16 mouse cellular contexts compared by ENCODE assay signal in the genomic region with DNA sequence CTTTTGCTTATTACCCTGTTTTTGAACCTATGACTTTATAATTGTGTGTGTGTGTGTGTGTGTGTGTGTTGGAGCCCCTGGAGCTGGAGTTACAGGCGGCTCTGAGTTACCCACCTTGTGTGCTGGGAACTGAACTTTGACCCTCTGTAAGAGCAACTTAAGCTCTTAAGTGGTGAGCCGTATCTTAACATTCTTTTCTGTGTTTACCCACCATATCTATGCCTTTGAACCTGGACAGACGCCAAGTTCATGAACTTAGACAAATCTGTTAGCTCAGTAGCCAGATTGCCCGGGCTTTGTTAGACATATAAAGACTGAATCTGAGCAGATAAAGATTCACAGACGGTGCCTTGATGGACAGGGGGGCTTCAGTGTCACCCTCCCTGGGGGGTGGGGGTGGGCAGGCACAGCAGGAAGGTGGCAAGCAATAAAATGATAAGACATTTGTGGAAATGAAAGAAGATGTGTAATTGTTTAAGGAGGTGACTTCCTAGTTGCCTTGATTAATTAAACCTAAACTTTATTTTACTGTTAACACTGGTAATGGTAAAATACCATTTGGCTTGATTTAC. TPM values are rescaled to one million over a fixed set of nuclear protein-coding genes. Genes with fewer than 3 reads are reported as not detected.
DNase-seq lines count a peak whose midpoint lies in the region; ATAC-seq and TF ChIP-seq lines count a peak whose summit lies in the region.
"Had no signal": no experiment of that assay in that cellular context is flagged by ENCODE, and none has a peak within 500 bp of the region (broad histone marks: within the 10 kb centered on the region; RNA-seq: fewer than 3 reads in every experiment).

No protein-coding gene starts in this region.

- peak; percentile 60 for DNase-seq in heart, adult 11 months
- DNase-seq in heart, postnatal 36 days, result no peak
- DNase-seq in kidney, postnatal 10 days, result peak; percentile 41
- DNase-seq in kidney, adult 8-10 months, result no peak
- DNase-seq in thymus, postnatal 14 days, result no peak
- no peak for DNase-seq in left cerebral cortex, adult 11 months (ENCODE audit: low spot score)
- DNase-seq: adrenal gland, postnatal 14 days; cerebellum, postnatal 25 days; right cerebral cortex, postnatal 14 days had no signal

- H3K4me2 ChIP-seq in intestine, postnatal 0 days (replicated peaks; ENCODE audit: low read depth), result peak overlapping the region; percentile 21; the same call in 1 of the 2 replicates
- H3K4me2 ChIP-seq in stomach, embryonic 14.5 days (replicated peaks; ENCODE audit: low read depth, low read length), result no peak overlapping the region
- H3K4me2 ChIP-seq: embryonic facial prominence, embryonic 15.5 days; forebrain, embryonic 15.5 days; liver, embryonic 12.5 days had no signal

- no peak overlapping the region for H3K27ac ChIP-seq in intestine, postnatal 0 days (ENCODE audit: low read depth, low read length)
- H3K27ac ChIP-seq in stomach, embryonic 14.5 days (ENCODE audit: low read length), result peak overlapping the region; percentile 16; the same call in 1 of the 2 replicates
- H3K27ac ChIP-seq: forebrain, embryonic 15.5 days; liver, embryonic 12.5 days had no signal

- TF ChIP-seq CTCF in intestine, postnatal 0 days (IDR thresholded peaks at IDR 0.05; ENCODE audit: low read depth), result no peak

- peak; percentile 91 for ATAC-seq in intestine, postnatal 0 days
- ATAC-seq in stomach, embryonic 14.5 days (ENCODE audit: insufficient number of reproducible peaks, insufficient read depth, low FRiP score, low read depth), result peak; percentile 85
- ATAC-seq: forebrain, embryonic 15.5 days; hindbrain, embryonic 16.5 days had no signal

- intact Hi-C loops in heart, postnatal 36 days (cut with DNase I), result no loop called here

- H3K4me3 ChIP-seq in intestine, postnatal 0 days (ENCODE audit: low read depth, low read length), result no peak overlapping the region
- no peak overlapping the region for H3K4me3 ChIP-seq in stomach, embryonic 14.5 days (ENCODE audit: low read depth, low read length)
- H3K4me3 ChIP-seq: embryonic facial prominence, embryonic 15.5 days; forebrain, embryonic 15.5 days; liver, embryonic 12.5 days; megakaryocyte, embryonic 14.5 days had no signal

- no peak overlapping the region for H3K9ac ChIP-seq in intestine, postnatal 0 days (ENCODE audit: low read depth, low read length)
- no peak overlapping the region for H3K9ac ChIP-seq in stomach, embryonic 14.5 days (replicated peaks; ENCODE audit: low read depth, low read length)
- H3K9ac ChIP-seq: embryonic facial prominence, embryonic 15.5 days; forebrain, embryonic 15.5 days; liver, embryonic 12.5 days had no signal

- H3K4me1 ChIP-seq in intestine, postnatal 0 days (replicated peaks; ENCODE audit: control insufficient read depth, insufficient read depth, low read length), result peaks cover 3% of the 10 kb centered on the region; the same call in 1 of the 2 replicates
- H3K4me1 ChIP-seq in stomach, embryonic 14.5 days (ENCODE audit: control insufficient read depth, insufficient read depth, low read length), result 0 out of 2 replicates have a peak, but pooled peaks cover 5% of the 10 kb centered on the region
- H3K4me1 ChIP-seq: forebrain, embryonic 15.5 days; megakaryocyte, embryonic 14.5 days had no signal

- no peaks in the 10 kb centered on the region for H3K36me3 ChIP-seq in intestine, postnatal 0 days (ENCODE audit: control insufficient read depth, insufficient read depth)
- H3K36me3 ChIP-seq in stomach, embryonic 14.5 days (ENCODE audit: control insufficient read depth, insufficient read depth, low read length), result no peaks in the 10 kb centered on the region
- H3K36me3 ChIP-seq: embryonic facial prominence, embryonic 15.5 days; forebrain, embryonic 15.5 days; liver, embryonic 12.5 days had no signal

- H3K9me3 ChIP-seq in intestine, postnatal 0 days (ENCODE audit: control insufficient read depth), result no peaks in the 10 kb centered on the region
- H3K9me3 ChIP-seq in stomach, embryonic 14.5 days (ENCODE audit: control insufficient read depth, low read depth, low read length), result no peaks in the 10 kb centered on the region
- H3K9me3 ChIP-seq: embryonic facial prominence, embryonic 15.5 days; forebrain, embryonic 15.5 days; liver, embryonic 12.5 days; megakaryocyte, embryonic 14.5 days had no signal

- WGBS in intestine, postnatal 0 days, result 10% methylated on average over 5 of the region's 5 CpGs
- 18% methylated on average over 5 of the region's 5 CpGs for WGBS in stomach, embryonic 14.5 days

- no peaks in the 10 kb centered on the region for H3K27me3 ChIP-seq in intestine, postnatal 0 days (replicated peaks; ENCODE audit: control insufficient read depth, insufficient read depth, low read length)
- H3K27me3 ChIP-seq in stomach, embryonic 14.5 days (ENCODE audit: control insufficient read depth, insufficient read depth, low read length), result no peaks in the 10 kb centered on the region
- H3K27me3 ChIP-seq: embryonic facial prominence, embryonic 15.5 days; forebrain, embryonic 15.5 days had no signal

RNA-seq across cellular contexts. Expression of a gene that starts 58.1 kb away (rescaled TPM):
- total RNA-seq in heart, postnatal 36 days (2021), result 10 to 100 TPM; 29.9 to 44.8 TPM
- 15.9 and 19.4 TPM in 2 replicates for polyA plus RNA-seq in intestine, postnatal 0 days (2015; fragmentation: Nextera tagmentation; extraction: Ambion mirVana)
- 51.2 and 52.0 TPM in 2 replicates for polyA plus RNA-seq in stomach, embryonic 14.5 days (2014; fragmentation: Nextera tagmentation; extraction: Ambion mirVana)

Comparison
In these comparisons a context has a peak if more than half of its experiments do, and no peak if none do; other contexts are left out.
1. DNase-seq: peak in heart, adult 11 months (single experiment) and kidney, postnatal 10 days (single experiment); none in heart, postnatal 36 days (0 of 2), kidney, adult 8-10 months (0 of 2), thymus, postnatal 14 days (single experiment) and left cerebral cortex, adult 11 months (single experiment).